Mouse (Mus musculus): ENCODE results near the gene Rmi2. TPM values are rescaled to one million over a fixed set of nuclear protein-coding genes. Genes with fewer than 3 reads are reported as not detected.

Rmi2 gene
- total RNA-seq, 4 experiments from 2014 or later, result 0.10 to 0.37 (median 0.25) TPM

DNA sequence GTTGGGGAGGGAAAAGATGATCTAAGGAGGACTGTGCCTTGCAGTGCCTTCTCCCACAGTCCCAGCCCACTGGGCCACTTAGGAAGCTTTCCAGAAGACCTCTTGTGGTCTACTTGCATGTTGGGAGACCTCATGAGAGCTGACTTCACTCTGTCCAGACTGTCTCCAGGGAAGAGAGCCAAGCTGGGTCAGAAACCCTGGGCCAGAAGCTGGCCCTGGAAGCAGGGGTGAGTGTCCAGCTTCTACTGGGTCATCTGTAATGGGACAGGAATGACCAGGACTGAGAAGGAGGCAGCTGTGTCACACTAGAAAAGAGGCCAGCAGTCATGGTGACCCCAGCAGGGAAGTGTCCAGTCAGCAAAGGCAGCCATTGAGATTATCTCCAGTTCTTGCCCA, 30.7 kb downstream of the Rmi2 start:
- DNase-seq (ENCODE audit: low spot score in 2 of 2), result no peak

DNA sequence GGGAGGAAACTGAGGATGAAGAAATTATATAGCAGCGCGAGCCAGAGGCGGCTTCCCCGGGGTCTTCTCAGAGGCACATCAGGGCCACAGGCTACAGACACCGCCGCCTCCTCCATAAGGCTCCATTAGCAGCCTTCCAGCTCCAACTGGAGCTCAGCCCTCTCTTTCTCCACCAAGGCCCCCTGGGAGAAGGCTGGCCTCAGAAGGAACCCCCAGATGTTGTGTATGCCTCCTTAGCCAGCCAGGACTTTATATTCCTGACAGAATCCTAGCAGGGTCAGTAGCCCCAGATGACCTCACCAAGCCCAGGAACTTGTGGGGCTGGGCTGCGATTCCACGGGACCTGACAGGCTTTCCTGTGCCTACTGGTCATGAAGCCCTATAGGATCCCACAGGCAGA, 32.0 kb downstream of the Rmi2 start:
- no peak for DNase-seq (ENCODE audit: low spot score in 2 of 2)

DNA sequence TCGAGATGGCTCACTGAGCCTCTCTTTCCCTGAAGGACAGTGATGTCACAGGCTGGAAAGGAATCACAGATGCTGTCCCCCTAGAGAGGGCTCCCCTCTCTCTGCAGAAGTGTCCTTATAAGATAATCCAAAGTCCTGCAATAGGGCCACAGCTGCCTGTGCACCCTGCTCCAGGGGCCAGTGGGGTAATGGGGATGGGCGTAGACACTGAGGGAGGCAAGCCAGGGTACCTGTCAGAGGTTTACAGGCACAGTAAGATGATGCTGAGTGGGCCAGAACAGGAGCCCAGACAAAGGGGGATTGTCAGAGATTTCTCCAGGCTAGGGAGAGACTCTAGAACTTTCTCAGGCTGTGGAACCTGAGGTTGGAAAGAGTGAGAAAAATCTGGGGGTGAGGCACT, 32.6 kb downstream of the Rmi2 start:
- no peak for DNase-seq (ENCODE audit: low spot score in 2 of 2)

DNA sequence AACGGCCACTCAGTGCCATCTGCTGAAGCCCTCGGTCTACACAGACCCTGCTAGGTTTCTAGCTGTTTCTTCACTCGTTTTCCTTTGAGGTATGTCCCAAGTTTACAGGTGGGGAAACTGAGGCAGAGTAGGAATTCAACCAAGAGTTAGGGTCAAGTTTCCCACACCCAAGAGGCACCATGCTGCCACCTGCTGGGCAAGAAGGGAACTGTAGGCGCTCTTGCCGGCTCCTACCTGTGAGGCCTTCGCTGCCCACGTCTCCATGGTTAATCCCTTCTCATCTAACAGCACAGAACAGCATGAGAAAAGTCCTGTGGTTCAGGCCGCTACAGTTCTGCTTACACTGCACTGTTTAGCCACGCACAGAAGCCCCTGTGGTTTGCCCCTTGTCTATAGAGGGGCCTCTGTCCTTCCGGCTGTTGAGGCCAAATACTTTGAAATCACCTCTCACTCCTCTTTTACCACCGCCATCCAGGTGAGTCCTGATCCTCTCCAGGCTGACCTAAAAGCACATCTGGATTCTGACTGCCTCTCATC, 33.1 kb downstream of the Rmi2 start:
- DNase-seq (ENCODE audit: low spot score in 2 of 2), result peak in 1 of 2 experiments; percentile 37

DNA sequence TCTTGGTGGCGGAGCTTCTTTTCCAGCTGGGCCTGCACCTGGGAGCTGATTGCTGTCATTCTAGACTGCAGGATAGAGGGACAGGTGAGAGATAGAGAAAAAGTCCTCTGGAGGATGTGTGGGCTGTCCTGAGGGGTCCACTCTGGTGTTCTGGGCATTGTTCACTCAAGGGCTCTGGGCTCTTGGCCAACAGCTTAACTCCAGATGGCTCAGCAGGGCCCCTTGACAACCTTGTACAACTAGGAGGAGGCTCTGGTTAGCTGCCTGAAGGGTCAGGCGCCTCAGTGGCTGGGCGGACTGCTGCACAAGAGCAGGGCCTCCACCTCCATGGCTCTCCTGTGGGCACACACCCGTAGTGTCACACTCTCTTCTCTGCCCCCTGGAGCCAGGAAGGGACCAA, 36.1 kb downstream of the Rmi2 start:
- DNase-seq (ENCODE audit: low spot score in 2 of 2), result no peak

DNA sequence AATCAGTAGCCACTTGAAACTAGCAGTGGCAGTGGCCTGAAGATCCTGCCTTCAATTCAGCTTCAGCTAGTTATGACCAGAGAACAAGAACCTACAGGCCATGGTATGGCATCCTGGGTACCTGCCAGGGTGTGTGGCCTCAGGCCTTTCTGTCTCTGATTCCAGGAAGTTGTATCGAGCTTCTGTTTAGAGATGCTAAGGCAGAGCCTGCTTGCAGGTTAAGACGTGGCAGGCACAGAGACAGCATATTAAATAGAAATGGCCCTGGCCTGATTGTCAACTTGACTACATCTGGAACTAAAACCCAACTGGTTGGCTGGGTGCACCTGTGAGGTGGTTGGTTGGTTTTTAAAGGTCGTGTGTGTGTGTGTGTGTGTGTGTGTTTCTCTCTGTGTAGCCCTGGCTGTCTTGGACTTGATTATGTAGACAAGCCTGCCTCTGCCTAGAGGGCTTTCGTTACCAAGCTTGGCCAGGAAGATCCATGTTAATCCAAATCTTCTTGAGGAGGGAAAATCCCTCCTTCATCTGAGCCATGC, 38.0 kb downstream of the Rmi2 start:
- no peak for DNase-seq (ENCODE audit: low spot score in 2 of 2)

DNA sequence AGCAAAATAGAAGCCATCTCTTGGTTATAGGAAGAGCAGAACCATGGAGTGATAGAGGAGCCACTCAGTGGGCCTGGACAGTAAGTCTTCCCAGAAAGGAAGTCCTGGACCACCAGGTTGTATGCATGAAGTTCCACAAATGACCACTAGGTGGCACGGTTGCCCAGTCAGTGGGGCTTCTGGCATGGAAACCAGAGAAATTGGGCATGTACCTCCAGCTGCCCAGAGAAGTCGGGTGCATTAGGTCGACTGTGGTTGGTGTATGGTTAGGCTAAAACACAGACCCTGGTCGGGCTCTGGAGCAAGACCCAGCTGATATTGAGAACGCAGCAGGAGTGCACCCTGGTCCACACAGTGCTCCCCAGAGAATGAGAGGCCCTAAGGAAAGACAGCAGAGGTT, 38.8 kb downstream of the Rmi2 start:
- peak; percentile 50 to 85 for DNase-seq (ENCODE audit: low spot score in 2 of 2)

DNA sequence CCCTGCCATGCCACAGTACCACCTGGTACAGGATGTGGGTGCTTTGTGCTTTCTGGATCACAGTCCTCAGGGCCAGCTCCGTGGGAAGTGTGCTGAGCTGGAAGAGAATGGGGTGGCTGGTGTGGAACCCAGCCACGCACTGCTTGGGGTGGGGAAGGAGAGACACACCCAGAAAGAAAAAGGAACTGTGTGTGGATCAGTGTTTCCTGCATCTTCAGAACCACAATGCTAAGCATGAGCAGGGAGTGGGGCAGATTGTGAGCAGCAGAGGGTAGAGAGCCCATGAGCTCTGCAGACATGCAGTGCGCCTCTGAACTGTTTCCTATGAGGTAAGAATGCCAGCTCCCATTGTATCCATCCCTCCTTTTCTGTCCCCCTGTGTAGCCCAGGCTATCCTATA, 43.4 kb downstream of the Rmi2 start:
- no peak for DNase-seq (ENCODE audit: low spot score in 2 of 2)

DNA sequence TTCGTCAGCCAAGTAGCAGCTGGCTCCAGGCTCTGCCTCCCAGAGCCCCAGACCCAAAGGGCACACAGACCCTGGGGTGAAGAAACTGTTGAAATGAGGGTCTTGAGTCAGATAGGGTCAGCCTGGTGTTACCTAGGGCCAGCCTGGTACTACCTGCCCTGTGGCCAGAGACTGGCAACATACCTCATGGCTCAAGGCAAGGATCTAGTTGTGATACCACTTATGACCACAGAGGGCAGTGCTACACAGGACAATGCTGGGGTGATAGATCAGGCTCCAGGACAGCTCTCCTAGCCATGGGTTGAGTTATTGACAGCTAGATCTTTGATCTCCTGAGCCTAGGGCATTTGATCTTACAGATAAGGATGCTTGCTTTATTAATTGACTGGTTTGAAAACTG, 44.6 kb downstream of the Rmi2 start:
- DNase-seq (ENCODE audit: low spot score in 2 of 2), result peak in 1 of 2 experiments; percentile 70

DNA sequence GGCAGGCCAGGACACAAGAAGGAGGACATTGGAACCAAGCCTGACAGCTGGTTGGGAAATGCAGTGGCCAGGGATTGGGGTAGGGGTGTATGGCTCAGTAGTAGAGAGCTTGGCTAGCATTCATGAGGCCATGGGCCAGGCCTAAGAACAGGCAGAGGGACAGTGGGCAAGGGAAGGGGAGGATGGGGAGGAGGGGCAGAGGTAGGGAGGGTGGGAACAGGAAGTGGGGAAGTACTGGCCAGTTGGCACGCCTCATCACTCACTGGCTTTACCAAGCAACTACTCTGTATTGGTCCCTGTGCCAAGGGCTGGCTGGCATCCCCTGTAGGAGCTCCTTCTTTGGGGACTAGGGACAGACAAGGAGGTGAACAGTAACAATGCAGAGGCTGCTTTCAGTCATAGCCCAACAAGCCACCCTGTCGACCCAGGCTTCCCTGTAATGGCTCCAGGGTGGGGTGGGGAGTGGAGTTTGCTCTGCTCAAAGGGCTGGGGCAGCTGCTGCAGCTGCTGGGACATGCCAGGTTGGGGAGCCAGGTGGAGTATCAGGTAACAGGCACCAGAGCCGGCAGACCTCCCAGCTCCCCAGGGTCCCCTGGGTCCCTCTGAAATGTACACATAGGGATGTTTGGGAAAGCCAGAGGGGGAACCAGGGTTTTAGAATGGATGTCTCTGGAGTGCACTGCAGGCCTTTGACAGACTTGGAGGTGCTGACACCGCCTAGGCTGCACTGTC, 46.5 kb downstream of the Rmi2 start:
- DNase-seq (ENCODE audit: low spot score in 2 of 2), result no peak

DNA sequence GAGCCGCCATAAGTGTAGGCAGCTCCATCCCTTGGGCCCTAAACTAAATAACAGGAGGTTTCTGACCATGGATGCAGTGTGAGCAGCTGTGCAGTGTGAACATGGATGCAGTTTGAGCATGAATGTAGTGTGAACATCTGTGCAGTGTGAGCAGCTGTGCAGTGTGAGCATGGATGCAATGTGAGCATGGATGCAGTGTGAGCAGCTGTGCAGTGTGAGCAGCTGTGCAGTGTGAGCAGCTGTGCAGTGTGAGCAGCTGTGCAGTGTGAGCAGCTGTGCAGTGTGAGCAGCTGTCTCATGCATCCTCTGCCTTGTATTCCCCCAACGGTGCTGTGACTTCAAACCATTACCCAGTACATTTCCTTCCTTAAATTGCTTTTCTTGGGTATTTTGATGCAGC, 52.6 kb downstream of the Rmi2 start:
- no peak for DNase-seq (ENCODE audit: low spot score in 2 of 2)

DNA sequence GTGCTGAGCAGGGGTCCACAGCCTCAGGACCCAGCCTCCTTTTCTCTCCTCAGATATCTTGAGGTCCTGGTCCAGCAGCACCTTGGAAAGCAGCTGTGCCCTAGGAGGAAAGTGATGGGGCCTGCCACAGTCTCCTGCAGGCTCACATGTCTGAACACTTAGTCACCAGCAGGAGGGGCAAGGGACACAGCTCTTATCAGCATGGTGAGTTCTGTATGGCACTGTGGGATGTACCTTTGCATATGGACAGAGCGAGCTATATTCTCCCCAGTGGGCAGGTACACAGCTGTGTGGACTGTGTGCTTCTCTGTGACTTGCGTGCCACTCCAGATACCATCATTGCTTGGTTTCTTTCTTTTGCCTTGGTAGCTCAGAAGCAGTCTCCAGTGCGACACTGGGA, 55.5 kb downstream of the Rmi2 start:
- DNase-seq (ENCODE audit: low spot score in 2 of 2), result no peak

DNA sequence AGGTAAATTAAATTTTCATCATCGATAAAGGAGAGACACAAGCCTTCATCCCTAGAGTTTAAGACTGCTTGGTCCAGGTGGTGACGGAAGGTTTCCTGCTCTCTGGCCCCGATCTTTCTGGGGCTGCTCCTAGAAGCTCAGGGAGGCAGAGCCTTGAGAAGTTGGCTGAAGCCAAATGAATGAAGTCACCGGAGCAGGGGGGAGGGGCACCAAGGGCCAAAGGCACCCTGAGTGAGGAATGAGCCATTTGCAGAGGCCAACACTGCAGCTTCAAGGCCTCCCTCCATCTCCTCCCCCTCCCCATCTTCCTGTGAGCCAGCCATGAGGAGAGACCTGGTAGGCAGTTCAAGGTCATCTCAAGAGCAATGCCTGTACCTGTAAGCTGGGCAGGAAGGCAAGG, 58.3 kb downstream of the Rmi2 start:
- no peak for DNase-seq (ENCODE audit: low spot score in 2 of 2)

DNA sequence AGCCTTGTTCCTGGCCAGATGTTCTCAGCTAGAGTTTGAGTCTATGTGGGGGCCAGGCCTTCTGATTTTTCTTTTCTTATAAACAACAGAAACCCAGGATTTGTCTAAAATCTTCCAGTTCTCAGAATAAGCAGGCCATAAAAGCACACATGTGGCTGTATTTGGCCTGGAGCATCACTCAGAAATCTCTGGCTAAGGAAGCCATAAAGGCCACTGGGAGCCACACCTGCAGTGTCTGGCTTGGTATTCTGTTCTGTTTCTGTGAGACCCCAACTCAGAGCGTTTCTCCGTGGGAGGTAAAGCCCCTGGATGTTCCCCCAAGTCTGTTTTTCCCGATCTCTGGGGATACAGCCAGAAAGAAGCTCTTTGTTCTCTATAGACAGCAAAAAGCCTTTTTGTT, 61.0 kb downstream of the Rmi2 start:
- DNase-seq (ENCODE audit: low spot score in 2 of 2), result no peak

DNA sequence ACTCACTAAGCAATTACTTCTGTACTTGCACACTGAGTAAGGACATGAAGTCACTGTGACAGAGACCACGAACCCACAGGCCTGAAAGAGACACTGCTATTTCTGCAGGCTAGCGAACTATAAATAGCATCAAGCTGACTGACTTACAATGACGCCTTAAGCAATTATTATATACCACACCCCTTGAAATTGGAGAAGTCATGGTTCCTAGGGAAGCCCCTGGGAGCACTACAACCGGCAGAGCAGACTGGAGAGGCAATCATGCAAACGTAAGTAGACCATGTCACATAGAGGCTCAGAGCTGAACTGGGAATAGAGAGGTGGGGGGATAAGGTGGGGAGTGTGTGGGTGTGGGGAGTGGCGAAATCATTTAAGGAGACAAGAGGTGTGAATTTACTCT, 62.5 kb downstream of the Rmi2 start:
- no peak for DNase-seq (ENCODE audit: low spot score in 2 of 2)

DNA sequence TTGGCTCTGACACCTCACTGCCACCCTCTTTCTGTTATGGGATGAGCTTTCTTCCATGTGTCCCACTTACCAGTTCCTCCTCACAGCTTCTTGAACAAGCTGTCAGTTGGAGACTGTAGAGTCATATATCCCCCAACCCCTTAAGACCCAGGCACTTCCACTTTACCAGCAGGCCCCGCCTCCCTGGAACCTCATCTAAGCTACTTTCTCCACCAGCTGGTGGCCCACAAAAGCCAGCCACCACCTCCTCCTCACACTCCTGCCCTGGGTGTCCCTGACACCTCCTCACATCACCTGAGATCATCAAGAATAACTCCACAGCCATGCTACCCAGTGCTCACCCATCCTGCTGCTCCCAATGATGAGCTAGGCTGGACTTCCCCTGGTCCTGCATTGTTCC, 65.9 kb downstream of the Rmi2 start:
- DNase-seq (ENCODE audit: low spot score in 2 of 2), result no peak

DNA sequence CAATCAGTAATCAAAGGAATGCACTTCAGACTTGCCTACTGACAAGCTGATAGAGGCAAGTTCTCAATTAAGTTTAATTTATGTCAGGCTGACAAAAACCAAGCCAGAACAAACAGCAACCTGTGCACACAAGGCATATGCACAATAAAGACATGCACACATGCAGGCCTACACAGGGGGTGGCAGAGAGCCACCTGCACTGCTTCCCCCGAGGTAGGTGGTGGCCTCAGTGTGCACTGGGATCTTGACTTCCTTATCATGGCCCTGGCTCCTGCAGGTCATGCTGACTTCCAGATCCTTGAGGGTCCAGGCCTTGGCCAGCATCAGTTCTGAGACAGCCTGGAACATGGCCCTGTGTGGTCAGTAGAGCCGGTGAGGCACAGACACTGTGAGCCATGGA, 67.1 kb downstream of the Rmi2 start:
- DNase-seq (ENCODE audit: low spot score in 2 of 2), result no peak

DNA sequence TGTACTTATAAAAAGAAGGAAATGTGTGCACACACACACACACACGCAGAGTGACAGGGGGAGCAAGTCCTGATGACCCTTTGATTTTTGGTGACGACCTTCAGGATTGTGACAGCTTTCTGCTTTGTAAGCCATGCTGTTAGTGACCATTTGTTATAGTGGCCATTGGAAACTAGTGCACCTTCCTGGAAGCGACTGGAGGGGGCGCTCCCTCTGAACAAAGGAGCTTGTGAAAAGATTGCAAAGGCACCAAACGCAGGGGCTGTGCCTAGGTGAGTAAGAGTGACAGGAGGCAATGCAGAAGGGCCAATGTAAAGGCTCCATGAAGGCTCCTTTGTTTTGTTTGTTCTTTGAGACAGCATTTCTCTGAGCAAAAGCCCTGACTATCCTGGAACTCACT, 68.0 kb downstream of the Rmi2 start:
- no peak for DNase-seq (ENCODE audit: low spot score in 2 of 2)

DNA sequence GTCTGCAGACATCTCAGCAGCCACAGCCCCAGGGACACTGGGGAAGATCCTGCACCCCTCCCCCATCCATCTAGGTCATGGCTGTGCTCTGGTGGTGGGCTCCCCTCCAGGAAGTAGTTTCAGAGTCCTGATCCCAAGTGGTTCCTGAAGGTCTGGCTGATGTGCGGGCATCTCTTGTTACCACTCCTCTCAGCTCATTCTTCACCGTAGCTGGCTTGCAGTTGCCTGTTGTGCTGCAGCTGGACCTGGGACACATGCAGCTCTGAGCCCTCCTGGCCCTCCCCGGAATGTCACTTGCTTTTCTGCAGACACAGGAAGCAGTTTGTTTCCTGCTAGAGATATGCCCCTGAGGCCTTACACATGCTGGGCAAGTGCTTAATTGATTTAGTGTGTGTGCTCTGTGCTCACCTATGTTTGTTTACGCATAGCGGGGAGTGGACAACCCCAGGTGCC, 70.8 kb downstream of the Rmi2 start:
- DNase-seq (ENCODE audit: low spot score in 2 of 2), result no peak

DNA sequence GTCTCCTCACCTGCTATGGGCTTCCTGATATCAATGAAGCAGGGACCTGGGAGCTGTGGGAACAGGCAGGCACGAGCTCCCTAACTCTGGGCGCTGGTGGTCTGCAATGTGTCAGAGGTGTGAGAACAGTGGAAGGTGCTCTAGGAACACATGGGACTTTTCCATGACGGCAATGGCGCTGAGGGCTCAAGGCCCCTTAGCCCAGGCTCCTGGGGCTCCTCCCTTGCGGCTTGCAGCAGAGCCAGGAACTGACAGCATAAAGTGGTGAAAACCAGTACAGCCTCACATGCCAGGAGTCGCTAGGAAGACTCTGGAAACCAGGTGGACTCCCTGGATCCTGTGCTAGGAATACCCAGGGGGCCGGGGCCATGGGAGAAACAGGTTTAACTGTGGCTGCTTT, 75.7 kb downstream of the Rmi2 start:
- DNase-seq (ENCODE audit: low spot score in 2 of 2), result no peak

DNA sequence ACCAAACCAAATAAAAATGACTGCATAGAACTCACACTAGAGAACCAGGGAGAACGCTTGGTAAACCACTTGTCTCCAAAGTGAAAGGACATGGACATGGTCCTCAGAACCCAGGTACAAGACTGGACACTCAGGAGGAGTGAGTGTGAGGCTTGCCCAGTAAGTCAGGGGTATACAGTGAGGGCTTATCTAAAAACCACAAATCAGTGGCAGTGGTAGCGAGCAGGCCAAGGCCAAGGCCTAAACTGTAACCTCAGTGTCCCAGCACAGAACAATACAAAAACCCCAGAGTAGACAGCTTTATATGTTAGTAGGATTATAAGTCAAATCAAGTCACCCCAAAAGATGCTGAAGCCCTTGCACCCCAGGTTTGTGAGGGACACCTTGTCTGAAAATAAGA, 76.2 kb downstream of the Rmi2 start:
- no peak for DNase-seq (ENCODE audit: low spot score in 2 of 2)

DNA sequence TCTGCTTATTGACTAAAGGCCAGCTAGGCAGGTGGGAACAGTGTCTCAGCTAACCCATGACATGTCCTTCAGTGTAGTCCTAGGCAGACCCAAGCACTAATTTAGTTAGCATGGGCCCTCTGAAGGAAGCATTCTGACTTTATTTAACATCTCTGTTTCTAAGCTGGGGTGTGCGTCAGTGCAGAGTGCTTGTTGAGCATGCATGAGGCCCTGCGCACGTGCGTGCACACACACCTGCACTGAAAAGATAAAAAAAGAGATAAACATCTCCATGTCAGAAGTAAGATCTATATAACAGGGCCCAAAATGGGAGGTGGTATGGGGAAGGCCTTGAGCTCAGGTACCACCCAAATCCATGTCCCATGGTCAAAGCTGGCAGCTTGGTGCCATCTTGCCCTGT, 80.2 kb downstream of the Rmi2 start:
- DNase-seq (ENCODE audit: low spot score in 2 of 2), result no peak

DNA sequence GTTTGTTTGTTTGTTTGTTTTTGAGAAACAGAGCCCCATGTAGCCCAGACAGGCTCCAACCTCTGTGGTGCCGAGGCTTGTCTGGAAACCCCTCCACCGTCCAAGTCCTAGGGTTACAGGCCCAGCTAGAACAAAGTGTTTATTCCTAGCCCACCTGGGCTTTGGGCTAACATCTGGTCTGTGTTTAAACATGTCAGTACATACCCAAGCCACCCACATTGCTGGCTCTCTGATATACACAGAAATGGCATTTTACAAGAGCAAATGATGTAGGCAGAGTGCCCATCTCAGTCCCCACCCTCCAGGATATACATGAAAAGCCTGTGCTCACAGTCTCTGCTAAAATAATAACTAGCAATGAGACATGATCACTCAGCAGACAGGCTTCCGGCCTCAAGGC, 81.4 kb downstream of the Rmi2 start:
- DNase-seq (ENCODE audit: low spot score in 2 of 2), result no peak
